16 mouse cellular contexts compared by ENCODE assay signal in the genomic region with DNA sequence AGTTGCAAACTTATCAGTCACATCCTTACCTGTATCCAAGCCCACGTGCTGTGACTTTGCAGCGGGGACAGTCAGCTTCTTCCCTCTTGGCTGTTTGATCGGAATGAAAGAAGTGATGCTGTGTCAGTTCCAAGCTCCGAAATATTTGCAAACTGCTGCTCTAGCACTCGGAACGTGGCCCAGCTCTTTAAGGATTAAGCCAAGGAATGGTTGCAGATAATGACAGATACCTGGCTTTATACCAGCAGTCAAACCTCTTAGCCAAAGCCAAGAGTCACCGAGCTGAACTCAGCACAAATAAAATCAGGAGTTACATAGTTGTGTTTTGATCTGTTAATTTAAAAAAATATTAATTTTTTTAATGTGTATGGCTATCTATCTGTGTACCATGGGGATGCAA. TPM values are rescaled to one million over a fixed set of nuclear protein-coding genes. Genes with fewer than 3 reads are reported as not detected.
DNase-seq lines count a peak whose midpoint lies in the region; ATAC-seq and TF ChIP-seq lines count a peak whose summit lies in the region.
"Had no signal": no experiment of that assay in that cellular context is flagged by ENCODE, and none has a peak within 500 bp of the region (broad histone marks: within the 10 kb centered on the region; RNA-seq: fewer than 3 reads in every experiment).

No protein-coding gene starts in this region.

- no peak overlapping the region for H3K27ac ChIP-seq in forebrain, postnatal 0 days (ENCODE audit: low read depth, low read length)
- no peak overlapping the region for H3K27ac ChIP-seq in forebrain, embryonic 15.5 days (replicated peaks)
- H3K27ac ChIP-seq in liver, embryonic 11.5 days (ENCODE audit: low read depth, low read length), result no peak overlapping the region
- H3K27ac ChIP-seq: limb, embryonic 13.5 days had no signal

- H3K4me1 ChIP-seq in forebrain, postnatal 0 days (ENCODE audit: insufficient read depth), result no peaks in the 10 kb centered on the region
- H3K4me1 ChIP-seq in forebrain, embryonic 15.5 days, result no peaks in the 10 kb centered on the region
- H3K4me1 ChIP-seq in liver, embryonic 11.5 days (replicated peaks; ENCODE audit: control insufficient read depth, insufficient read depth, low read length), result no peaks in the 10 kb centered on the region
- H3K4me1 ChIP-seq: limb, embryonic 13.5 days had no signal

- H3K36me3 ChIP-seq in forebrain, postnatal 0 days (ENCODE audit: insufficient read depth), result no peaks in the 10 kb centered on the region
- H3K36me3 ChIP-seq in forebrain, embryonic 15.5 days, result no peaks in the 10 kb centered on the region
- H3K36me3 ChIP-seq in liver, embryonic 11.5 days (ENCODE audit: control insufficient read depth, insufficient read depth, low read length), result no peaks in the 10 kb centered on the region

- peak; percentile 16 for DNase-seq in forebrain, postnatal 0 days
- peak; percentile 17 for DNase-seq in kidney, adult 9 months
- no peak for DNase-seq in kidney, postnatal 14 days
- DNase-seq in brain, embryonic 14.5 days (ENCODE audit: low read depth), result peak; percentile 25
- peak; percentile 29 for DNase-seq in lung, postnatal 25 days (ENCODE audit: low spot score)
- DNase-seq in liver, embryonic 11.5 days (ENCODE audit: low spot score), result no peak
- DNase-seq: cerebellum, adult 8-10 months; kidney, postnatal 36 days; liver, postnatal 0 days had no signal

- H3K4me2 ChIP-seq in forebrain, postnatal 0 days (ENCODE audit: low read depth), result no peak overlapping the region
- no peak overlapping the region for H3K4me2 ChIP-seq in forebrain, embryonic 15.5 days (replicated peaks)
- H3K4me2 ChIP-seq in liver, embryonic 11.5 days, result no peak overlapping the region
- H3K4me2 ChIP-seq: limb, embryonic 13.5 days had no signal

- WGBS in forebrain, postnatal 0 days, result 62% methylated on average over 7 of the region's 7 CpGs
- 73% methylated on average over 7 of the region's 7 CpGs for WGBS in forebrain, embryonic 15.5 days
- 80% methylated on average over 7 of the region's 7 CpGs for WGBS in liver, embryonic 11.5 days

- H3K4me3 ChIP-seq in forebrain, postnatal 0 days (ENCODE audit: low read depth, low read length), result no peak overlapping the region
- no peak overlapping the region for H3K4me3 ChIP-seq in forebrain, embryonic 15.5 days
- H3K4me3 ChIP-seq in liver, embryonic 11.5 days (ENCODE audit: low read depth, low read length), result no peak overlapping the region
- H3K4me3 ChIP-seq: limb, embryonic 13.5 days had no signal

- no peaks in the 10 kb centered on the region for H3K27me3 ChIP-seq in forebrain, postnatal 0 days (ENCODE audit: insufficient read depth, low read length)
- H3K27me3 ChIP-seq in forebrain, embryonic 15.5 days, result no peaks in the 10 kb centered on the region
- H3K27me3 ChIP-seq in liver, embryonic 11.5 days (replicated peaks; ENCODE audit: control insufficient read depth, insufficient read depth, low read length), result no peaks in the 10 kb centered on the region
- H3K27me3 ChIP-seq: limb, embryonic 13.5 days had no signal

- no peak overlapping the region for H3K9ac ChIP-seq in forebrain, postnatal 0 days
- no peak overlapping the region for H3K9ac ChIP-seq in forebrain, embryonic 15.5 days (replicated peaks)
- H3K9ac ChIP-seq in liver, embryonic 11.5 days (ENCODE audit: low read depth, low read length), result no peak overlapping the region
- H3K9ac ChIP-seq: limb, embryonic 13.5 days; liver, postnatal 0 days had no signal

- TF ChIP-seq CTCF in forebrain, postnatal 0 days (IDR thresholded peaks at IDR 0.05; ENCODE audit: low read depth), result no peak
- no peak for TF ChIP-seq CTCF in brain, embryonic 14.5 days (IDR thresholded peaks at IDR 0.05; ENCODE audit: borderline replicate concordance, extremely low read depth, insufficient read depth, insufficient read length)

- ATAC-seq in forebrain, postnatal 0 days, result no peak
- ATAC-seq in forebrain, embryonic 15.5 days (replicated peaks), result no peak
- no peak for ATAC-seq in liver, embryonic 11.5 days (replicated peaks; ENCODE audit: low FRiP score)
- ATAC-seq: liver, postnatal 0 days had no signal

- no peak for TF ChIP-seq POLR2A in brain, embryonic 14.5 days (IDR thresholded peaks at IDR 0.05; ENCODE audit: borderline replicate concordance, extremely low read depth, insufficient read depth, insufficient read length, poor library complexity, severe bottlenecking)

- H3K9me3 ChIP-seq in forebrain, postnatal 0 days (ENCODE audit: low read length), result no peaks in the 10 kb centered on the region
- H3K9me3 ChIP-seq in forebrain, embryonic 15.5 days, result no peaks in the 10 kb centered on the region
- no peaks in the 10 kb centered on the region for H3K9me3 ChIP-seq in liver, embryonic 11.5 days (ENCODE audit: control insufficient read depth, low read length)
- H3K9me3 ChIP-seq: limb, embryonic 13.5 days had no signal

RNA-seq across cellular contexts. Expression of gene Hikeshi, which starts 7.0 kb away (rescaled TPM):
- total RNA-seq in forebrain, postnatal 0 days (2014; rRNA removed), result 80.0 and 89.2 TPM in 2 replicates
- 163 and 173 TPM in 2 replicates for polyA plus RNA-seq in forebrain, postnatal 0 days (2015; fragmentation: Nextera tagmentation; extraction: Ambion mirVana)
- polyA plus RNA-seq in forebrain, embryonic 15.5 days (2015; fragmentation: Nextera tagmentation; extraction: Ambion mirVana), result 150 and 158 TPM in 2 replicates
- polyA plus RNA-seq in brain, embryonic 14.5 days (2012; rRNA removed), result 81.1 and 91.4 TPM in 2 replicates
- polyA plus RNA-seq in liver, embryonic 11.5 days (2014; fragmentation: Nextera tagmentation; extraction: Ambion mirVana), result 138 and 146 TPM in 2 replicates

RNA-seq across cellular contexts. Expression of gene Eed, which starts 32.8 kb away (rescaled TPM):
- 22.2 and 28.5 TPM in 2 replicates for total RNA-seq in forebrain, postnatal 0 days (2014; rRNA removed)
- 18.1 and 20.7 TPM in 2 replicates for polyA plus RNA-seq in forebrain, postnatal 0 days (2015; fragmentation: Nextera tagmentation; extraction: Ambion mirVana)
- 41.5 and 44.0 TPM in 2 replicates for polyA plus RNA-seq in forebrain, embryonic 15.5 days (2015; fragmentation: Nextera tagmentation; extraction: Ambion mirVana)
- polyA plus RNA-seq in brain, embryonic 14.5 days (2012; rRNA removed), result 48.8 and 50.2 TPM in 2 replicates
- polyA plus RNA-seq in liver, embryonic 11.5 days (2014; fragmentation: Nextera tagmentation; extraction: Ambion mirVana), result 68.4 and 77.1 TPM in 2 replicates

RNA-seq across cellular contexts. Expression of gene Ccdc81, which starts 44.6 kb away (rescaled TPM):
- 0.77 and 1.5 TPM in 2 replicates for total RNA-seq in forebrain, postnatal 0 days (2014; rRNA removed)
- 0.62 and 1.2 TPM in 2 replicates for polyA plus RNA-seq in forebrain, postnatal 0 days (2015; fragmentation: Nextera tagmentation; extraction: Ambion mirVana)
- 0.31 and 0.70 TPM in 2 replicates for polyA plus RNA-seq in forebrain, embryonic 15.5 days (2015; fragmentation: Nextera tagmentation; extraction: Ambion mirVana)
- polyA plus RNA-seq in brain, embryonic 14.5 days (2012; rRNA removed), result 0.50 and 1.1 TPM in 2 replicates
- polyA plus RNA-seq in liver, embryonic 11.5 days (2014; fragmentation: Nextera tagmentation; extraction: Ambion mirVana), result 0.06 TPM in 1 of 2 replicates, not detected in the other
- total RNA-seq: hematopoietic stem cell, adult 5-6 weeks; megakaryocyte-erythroid progenitor cell, adult 5-6 weeks; MEL; neutrophil, adult 5-6 weeks had no signal
- polyA plus RNA-seq: intestine, embryonic 14.5 days; liver, postnatal 0 days had no signal

Comparison
In these comparisons a context has a peak if more than half of its experiments do, and no peak if none do; other contexts are left out.
1. DNase-seq: peak in forebrain, postnatal 0 days (single experiment), kidney, adult 9 months (single experiment), brain, embryonic 14.5 days (single experiment) and lung, postnatal 25 days (single experiment); none in kidney, postnatal 14 days (single experiment) and liver, embryonic 11.5 days (single experiment).